Comparison of ENCODE assay signal across 1 mouse cellular context in genomic region chr8:70762118-70762517, GRCm38 (mm10).
TF ChIP-seq lines count a peak whose summit lies in the region.

No protein-coding gene starts in this region.

TF ChIP-seq in MEL, 35 proteins besides CTCF, POLR2A, EP300 and RAD21 (continued from another document):
- TF ChIP-seq NRF1 (IDR thresholded peaks at IDR 0.05; ENCODE audit: insufficient read depth, low read depth, low read length, poor library complexity, severe bottlenecking) (peak; percentile 22; the same call in 1 of the 2 replicates), MXI1 (IDR thresholded peaks at IDR 0.05; ENCODE audit: low read depth, low read length) (peak; percentile 26; the same call in 1 of the 2 replicates), HCFC1 (IDR thresholded peaks at IDR 0.05; ENCODE audit: low read depth, low read length) (no peak), ZKSCAN1 (IDR thresholded peaks at IDR 0.05; ENCODE audit: low read depth, low read length) (0 out of 2 replicates have a peak, but pooled peaks have one; percentile 21), MAZ (IDR thresholded peaks at IDR 0.05; ENCODE audit: low read depth, low read length) (0 out of 2 replicates have a peak, but pooled peaks have one; percentile 50), ZNF384 (IDR thresholded peaks at IDR 0.05; ENCODE audit: low read depth, low read length) (no peak), ETS1 (IDR thresholded peaks at IDR 0.05; ENCODE audit: low read depth, low read length) (no peak), KAT2A (conservative IDR thresholded peaks at IDR 0.05; ENCODE audit: low read depth, low read length) (no peak), POLR2AphosphoS2 (IDR thresholded peaks at IDR 0.05; ENCODE audit: low read length) (no peak), MAX (IDR thresholded peaks at IDR 0.05; ENCODE audit: low read length) (peak; percentile 58; the same call in 1 of the 2 replicates), TCF12 (IDR thresholded peaks at IDR 0.05; ENCODE audit: low read depth, low read length) (0 out of 2 replicates have a peak, but pooled peaks have one; percentile 14), ZMIZ1 (IDR thresholded peaks at IDR 0.05; ENCODE audit: low read depth, low read length) (peak; percentile 40; the same call in 1 of the 2 replicates), MEF2A (IDR thresholded peaks at IDR 0.05; ENCODE audit: extremely low read depth, insufficient replicate concordance, low read depth, low read length, poor library complexity, severe bottlenecking) (no peak), SIN3A (IDR thresholded peaks at IDR 0.05; ENCODE audit: low read length) (peak; percentile 49), ELF1 (IDR thresholded peaks at IDR 0.05; ENCODE audit: low read depth, low read length) (0 out of 2 replicates have a peak, but pooled peaks have one; percentile 22)
